Mouse (Mus musculus): Measurements from ENCODE around the gene Slc25a18. TPM values are rescaled to one million over a fixed set of nuclear protein-coding genes. Genes with fewer than 3 reads are reported as not detected.

Slc25a18 gene
- total RNA-seq, 2 experiments from 2014 or later: 57.4 to 61.9 TPM

GRCm38 (mm10) chr6:120778226-120778625 is 4.8 kb downstream of the Slc25a18 start:
- Histone ChIP-seq H3K27ac (no peak overlapping the region), H3K4me3 (no peak overlapping the region)
- no peak for DNase-seq (ENCODE audit: low spot score in 2 of 2)
- TF ChIP-seq CTCF (conservative IDR thresholded peaks at IDR 0.05): no peak

DNA sequence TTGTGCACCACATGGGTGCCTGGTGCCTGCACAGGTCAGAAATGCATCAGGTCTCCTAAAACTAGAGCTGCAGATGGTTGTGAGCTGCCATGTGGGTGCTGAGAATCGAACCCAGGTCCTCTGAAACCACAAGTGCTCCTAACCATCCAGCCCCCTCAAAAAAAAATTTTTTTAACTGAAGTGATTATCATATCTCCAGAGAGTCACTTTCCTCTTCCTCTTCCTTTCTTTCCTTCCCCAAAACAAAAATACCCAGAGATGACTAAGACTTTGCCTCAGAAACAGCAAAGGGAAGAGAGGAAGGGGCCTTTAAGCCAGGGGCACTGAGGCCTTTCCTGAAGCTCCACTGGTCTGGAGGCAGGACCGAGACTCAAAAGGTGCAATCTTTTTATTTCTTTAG is 9.6 kb downstream of the Slc25a18 start:
- TF ChIP-seq CTCF (conservative IDR thresholded peaks at IDR 0.05): no peak
- Histone ChIP-seq H3K27ac (no peak overlapping the region), H3K4me3 (no peak overlapping the region)
- no peak for DNase-seq (ENCODE audit: low spot score in 2 of 2)

- no peak overlapping the region for H3K4me3 ChIP-seq
- H3K27ac ChIP-seq: no peak overlapping the region
- no peak for TF ChIP-seq CTCF (conservative IDR thresholded peaks at IDR 0.05)
- no peak for DNase-seq (ENCODE audit: low spot score in 2 of 2)
Measured at GRCm38 (mm10) chr6:120784351-120784750, 11.0 kb downstream of the Slc25a18 start.

DNA sequence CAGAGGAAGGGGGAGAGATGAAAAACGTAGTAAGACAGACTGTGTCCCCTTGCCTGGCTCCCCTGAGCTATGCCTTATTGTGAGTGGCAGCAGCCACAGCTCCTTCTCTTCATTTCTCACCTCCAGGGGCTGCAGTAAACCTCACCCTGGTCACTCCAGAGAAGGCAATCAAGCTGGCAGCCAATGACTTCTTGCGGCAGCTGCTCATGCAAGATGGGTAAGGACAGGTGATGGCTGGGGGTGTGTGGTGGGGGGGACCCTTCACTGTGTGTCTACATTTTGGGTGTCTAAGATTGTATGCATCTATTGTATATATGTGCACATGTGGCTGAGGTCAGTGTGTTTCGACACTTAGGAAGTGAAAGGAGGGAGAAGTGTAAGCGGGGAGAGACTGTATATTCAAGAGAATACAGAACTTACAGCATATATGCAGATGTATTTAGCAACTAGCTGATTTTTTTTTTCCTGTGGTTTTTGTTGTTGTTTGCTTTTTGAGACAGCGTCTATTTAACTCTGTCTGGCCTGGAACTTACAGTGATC is 14.8 kb downstream of the Slc25a18 start:
- no peak for DNase-seq (ENCODE audit: low spot score in 2 of 2)
- Histone ChIP-seq H3K27ac (no peak overlapping the region), H3K4me3 (no peak overlapping the region)
- TF ChIP-seq CTCF (conservative IDR thresholded peaks at IDR 0.05): no peak

DNA sequence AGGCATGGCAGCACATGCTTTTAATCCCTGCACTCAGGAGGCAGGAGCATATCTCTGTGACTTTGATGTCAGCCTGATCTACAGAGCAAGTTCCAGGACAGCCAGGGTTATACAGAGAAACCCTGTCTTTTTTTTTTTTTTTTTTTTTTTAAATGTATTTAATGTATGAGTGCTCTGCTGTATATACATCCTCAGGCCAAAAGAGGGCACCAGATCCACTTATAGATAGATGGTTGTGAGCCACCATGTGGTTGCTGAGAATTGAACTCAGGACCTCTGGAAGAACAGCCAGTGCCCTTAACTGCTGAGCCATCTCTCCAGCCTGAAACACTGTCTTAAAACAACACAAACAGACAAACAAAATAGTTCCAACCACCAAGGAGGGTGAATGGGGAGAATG is 15.5 kb downstream of the Slc25a18 start:
- no peak for DNase-seq (ENCODE audit: low spot score in 2 of 2)
- H3K4me3 ChIP-seq: no peak overlapping the region
- H3K27ac ChIP-seq: no peak overlapping the region
- peak; percentile 55 for TF ChIP-seq CTCF (conservative IDR thresholded peaks at IDR 0.05)

GRCm38 (mm10) chr6:120790153-120790552 is 16.8 kb downstream of the Slc25a18 start:
- TF ChIP-seq CTCF (conservative IDR thresholded peaks at IDR 0.05): no peak

DNA sequence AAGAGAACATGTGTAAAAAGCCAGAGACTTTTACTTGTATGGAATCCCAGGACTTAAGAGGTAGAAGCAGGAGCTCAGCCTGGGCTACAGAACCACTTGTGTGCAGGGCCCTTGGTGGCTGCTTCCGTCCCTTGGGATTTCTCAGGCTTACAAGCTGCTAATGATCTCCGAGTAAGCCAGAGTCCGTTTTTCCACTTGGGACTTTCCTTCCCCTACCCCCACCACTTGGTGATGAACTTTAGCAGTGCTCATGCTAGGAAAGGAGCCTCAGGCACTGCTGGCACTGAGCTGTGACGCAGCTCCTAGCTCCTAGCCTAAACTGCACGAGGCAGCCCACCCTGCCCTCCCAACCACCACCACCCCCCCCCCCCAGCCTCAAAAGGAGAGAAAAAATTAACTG is 17.3 kb downstream of the Slc25a18 start:
- Histone ChIP-seq H3K4me3 (no peak overlapping the region), H3K27ac (no peak overlapping the region)
- DNase-seq (ENCODE audit: low spot score in 2 of 2): no peak
- no peak for TF ChIP-seq CTCF (conservative IDR thresholded peaks at IDR 0.05)

More at GRCm38 (mm10) chr6:120790153-120790552, 16.8 kb downstream of the Slc25a18 start:
- no peak for DNase-seq (ENCODE audit: low spot score in 2 of 2)
- Histone ChIP-seq H3K27ac (no peak overlapping the region), H3K4me3 (no peak overlapping the region)

GRCm38 (mm10) chr6:120792947-120793346 is 19.6 kb downstream of the Slc25a18 start:
- peak; percentile 60 to 65 for DNase-seq (ENCODE audit: low spot score in 2 of 2)
- H3K27ac ChIP-seq: peak overlapping the region; percentile 65
- peak; percentile 58 for TF ChIP-seq CTCF (conservative IDR thresholded peaks at IDR 0.05)
- H3K4me3 ChIP-seq: no peak overlapping the region

- TF ChIP-seq CTCF (conservative IDR thresholded peaks at IDR 0.05): no peak
- H3K27ac ChIP-seq: peak overlapping the region; percentile 53
- H3K4me3 ChIP-seq: no peak overlapping the region
- no peak for DNase-seq (ENCODE audit: low spot score in 2 of 2)
Measured at GRCm38 (mm10) chr6:120795422-120796086, 22.2 kb downstream of the Slc25a18 start.

GRCm38 (mm10) chr6:120796111-120796510 is 22.7 kb downstream of the Slc25a18 start:
- no peak for DNase-seq (ENCODE audit: low spot score in 2 of 2)
- no peak overlapping the region for H3K4me3 ChIP-seq
- peak overlapping the region; percentile 53; the same call in 1 of the 2 replicates for H3K27ac ChIP-seq
- no peak for TF ChIP-seq CTCF (conservative IDR thresholded peaks at IDR 0.05)

GRCm38 (mm10) chr6:120798019-120798418 is 24.6 kb downstream of the Slc25a18 start:
- no peak for DNase-seq (ENCODE audit: low spot score in 2 of 2)

GRCm38 (mm10) chr6:120798905-120799304 is 25.5 kb downstream of the Slc25a18 start:
- Histone ChIP-seq H3K4me3 (no peak overlapping the region), H3K27ac (peak overlapping the region; percentile 50; the same call in 1 of the 2 replicates)
- DNase-seq (ENCODE audit: low spot score in 2 of 2): no peak
- TF ChIP-seq CTCF (conservative IDR thresholded peaks at IDR 0.05): no peak

More at GRCm38 (mm10) chr6:120798019-120798418, 24.6 kb downstream of the Slc25a18 start:
- H3K27ac ChIP-seq: 0 out of 2 replicates have a peak overlapping the region, but pooled peaks have one; percentile 32
- TF ChIP-seq CTCF (conservative IDR thresholded peaks at IDR 0.05): no peak
- H3K4me3 ChIP-seq: no peak overlapping the region

GRCm38 (mm10) chr6:120799581-120800041 is 26.2 kb downstream of the Slc25a18 start:
- no peak overlapping the region for H3K4me3 ChIP-seq
- DNase-seq (ENCODE audit: low spot score in 2 of 2): no peak
- H3K27ac ChIP-seq: peak overlapping the region; percentile 50
- TF ChIP-seq CTCF (conservative IDR thresholded peaks at IDR 0.05): no peak
